Mouse (Mus musculus): ENCODE data around the gene Rnf149.

The Rnf149 gene

GRCm38 (mm10) chr1:39530258-39530943 is 46.8 kb downstream of the Rnf149 start:
- DNase-seq (ENCODE audit: low spot score in 2 of 2) = peak; percentile 32 to 64

- no peak for DNase-seq (ENCODE audit: low spot score in 2 of 2)
These were observed 48.9 kb downstream of the Rnf149 start for GRCm38 (mm10) chr1:39528319-39528718.

GRCm38 (mm10) chr1:39527432-39527831 is 49.8 kb downstream of the Rnf149 start:
- DNase-seq (ENCODE audit: low spot score in 2 of 2) = peak; percentile 44 to 61

- DNase-seq (ENCODE audit: low spot score in 2 of 2) = no peak
These were observed 50.6 kb downstream of the Rnf149 start for GRCm38 (mm10) chr1:39526371-39527167.

- DNase-seq (ENCODE audit: low spot score in 2 of 2) = no peak
These were observed 51.4 kb downstream of the Rnf149 start for GRCm38 (mm10) chr1:39525763-39526162.

GRCm38 (mm10) chr1:39522519-39522918 is 54.7 kb downstream of the Rnf149 start:
- no peak for DNase-seq (ENCODE audit: low spot score in 2 of 2)

- DNase-seq (ENCODE audit: low spot score in 2 of 2) = no peak
These were observed 55.9 kb downstream of the Rnf149 start for GRCm38 (mm10) chr1:39521326-39521725.

- DNase-seq (ENCODE audit: low spot score in 2 of 2) = no peak
These were observed 61.8 kb downstream of the Rnf149 start for GRCm38 (mm10) chr1:39515303-39515991.

- DNase-seq (ENCODE audit: low spot score in 2 of 2) = no peak
These were observed 65.0 kb downstream of the Rnf149 start for GRCm38 (mm10) chr1:39512183-39512582.

GRCm38 (mm10) chr1:39511775-39512174 is 65.4 kb downstream of the Rnf149 start:
- DNase-seq (ENCODE audit: low spot score in 2 of 2) = no peak

- DNase-seq (ENCODE audit: low spot score in 2 of 2) = no peak
These were observed 71.6 kb downstream of the Rnf149 start for GRCm38 (mm10) chr1:39505600-39505999.

GRCm38 (mm10) chr1:39504261-39504660 is 72.9 kb downstream of the Rnf149 start:
- DNase-seq (ENCODE audit: low spot score in 2 of 2) = no peak

- no peak for DNase-seq (ENCODE audit: low spot score in 2 of 2)
These were observed 74.2 kb downstream of the Rnf149 start for GRCm38 (mm10) chr1:39502817-39503633.

Data from urinary bladder, adult 18-20 months (tissue).